Mouse (Mus musculus) kidney, adult 18-20 months (tissue): ENCODE measurements around the gene Tmem237.

Source experiments
- DNase-seq: peaks from one replicate; pipeline ENCODE4 v3.0.0; 2021

Gene Tmem237

DNA sequence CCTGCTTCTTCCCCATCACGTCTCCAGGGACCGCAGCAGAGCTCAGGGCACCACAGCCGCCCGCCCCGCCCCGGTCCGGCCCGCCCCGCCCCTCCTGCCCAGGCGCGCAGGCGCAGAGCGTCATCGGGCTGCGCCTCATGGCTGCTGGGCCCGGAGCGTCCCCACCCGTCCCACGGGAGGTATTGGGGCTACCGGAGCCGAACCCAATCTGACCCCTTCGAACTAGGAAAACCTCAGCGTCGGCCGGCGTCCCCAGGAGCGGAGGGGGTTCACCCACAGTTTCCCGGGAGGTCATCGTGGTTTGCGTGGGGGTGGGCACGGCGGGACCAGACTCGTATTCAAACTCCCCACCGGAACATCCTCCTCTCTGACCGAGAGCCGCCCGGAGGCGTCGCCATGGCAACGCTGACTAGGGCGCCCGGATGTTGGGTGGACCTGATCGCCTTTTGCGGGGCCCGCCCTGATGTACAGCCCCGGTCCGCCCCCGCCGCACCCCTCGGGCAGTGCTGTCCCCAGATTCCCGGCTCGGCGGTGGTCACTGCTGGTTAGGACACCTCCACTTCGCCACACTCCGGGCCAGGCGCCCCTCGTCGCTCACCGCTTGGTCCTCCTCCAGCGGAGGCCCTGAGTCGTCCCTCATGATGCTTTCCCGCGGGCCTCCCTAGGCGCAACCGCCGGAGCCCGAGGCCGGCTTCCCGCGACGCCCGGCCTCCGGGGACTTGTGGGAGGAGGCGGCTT, at the start of gene Tmem237:
TSS of gene Tmem237 (minus strand) at position 689 of the 738 bp plus-strand sequence.
- peak; percentile 91 for DNase-seq

DNA sequence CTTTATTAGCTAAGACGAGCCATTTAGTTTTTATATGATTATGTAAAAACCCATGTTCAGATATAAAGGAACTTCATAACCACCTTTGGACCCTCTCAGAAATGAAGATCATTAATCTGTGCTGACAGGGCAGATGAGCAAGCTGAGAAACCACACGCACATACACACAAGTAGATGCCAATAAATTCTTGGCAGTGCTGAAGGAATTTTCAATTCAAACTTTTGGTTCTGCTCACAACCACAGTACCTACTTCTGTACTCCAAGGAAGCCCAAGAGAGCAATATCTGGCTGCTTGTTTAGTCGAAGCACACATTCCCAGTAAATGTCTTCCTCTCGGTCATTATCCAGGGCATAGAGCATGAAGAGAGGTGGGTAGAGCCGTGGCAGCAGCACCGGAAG, 49.4 kb upstream of the Tmem237 start:
- DNase-seq: no peak

DNA sequence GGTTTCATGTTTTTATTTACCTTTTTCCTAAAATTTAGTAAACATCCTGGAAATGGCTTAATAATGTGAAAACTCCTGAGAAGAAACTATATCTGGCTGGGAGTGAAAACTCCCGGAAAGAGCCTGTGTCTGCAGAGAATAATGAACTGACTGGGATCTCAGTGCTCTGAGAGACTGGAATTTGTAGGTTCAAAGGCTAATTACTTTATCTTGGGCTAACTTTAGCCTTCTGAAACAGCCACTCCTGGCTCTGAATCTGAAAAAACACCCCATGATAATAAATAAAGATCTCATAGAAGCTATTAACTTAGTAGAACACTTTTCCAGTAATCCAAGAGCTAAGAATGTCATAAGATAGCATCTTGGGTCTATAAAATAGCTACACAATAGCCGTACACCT, 48.3 kb upstream of the Tmem237 start:
- DNase-seq: no peak

DNA sequence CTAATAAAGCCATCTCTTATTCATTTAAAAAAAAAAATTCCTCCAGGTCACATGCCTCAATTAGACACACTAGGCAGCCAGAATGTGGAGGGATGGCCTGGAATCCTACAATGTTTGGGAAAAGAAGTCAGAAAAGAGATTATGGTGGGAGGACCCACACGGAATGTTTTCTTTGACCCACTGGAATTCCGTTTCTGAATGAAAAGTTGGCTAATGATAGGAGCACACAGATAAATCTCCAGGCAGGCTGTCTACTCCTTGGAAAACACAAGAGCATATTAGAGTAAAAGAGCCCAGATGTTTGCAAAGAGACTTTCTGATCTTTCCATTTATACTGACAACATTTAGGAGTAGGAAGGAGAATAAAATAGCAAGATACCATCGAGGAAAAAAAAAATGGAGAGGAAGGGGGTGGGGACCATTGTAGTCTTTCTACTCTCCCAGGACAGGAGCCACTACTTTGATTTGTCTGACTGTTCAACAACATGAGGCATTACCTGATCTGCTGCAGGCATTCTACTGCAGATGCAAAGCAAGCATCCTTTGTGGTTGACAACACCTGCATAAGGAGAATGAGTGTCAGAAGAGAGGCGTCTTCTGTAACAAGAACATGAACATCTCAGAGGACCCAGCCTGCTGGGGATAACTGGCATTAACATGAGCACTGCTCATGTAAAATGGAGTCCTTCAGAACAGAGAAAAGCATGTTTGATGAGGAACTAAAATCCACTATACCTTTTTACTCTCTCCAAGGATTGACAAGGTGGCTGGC, 47.6 kb upstream of the Tmem237 start:
- no peak for DNase-seq

DNA sequence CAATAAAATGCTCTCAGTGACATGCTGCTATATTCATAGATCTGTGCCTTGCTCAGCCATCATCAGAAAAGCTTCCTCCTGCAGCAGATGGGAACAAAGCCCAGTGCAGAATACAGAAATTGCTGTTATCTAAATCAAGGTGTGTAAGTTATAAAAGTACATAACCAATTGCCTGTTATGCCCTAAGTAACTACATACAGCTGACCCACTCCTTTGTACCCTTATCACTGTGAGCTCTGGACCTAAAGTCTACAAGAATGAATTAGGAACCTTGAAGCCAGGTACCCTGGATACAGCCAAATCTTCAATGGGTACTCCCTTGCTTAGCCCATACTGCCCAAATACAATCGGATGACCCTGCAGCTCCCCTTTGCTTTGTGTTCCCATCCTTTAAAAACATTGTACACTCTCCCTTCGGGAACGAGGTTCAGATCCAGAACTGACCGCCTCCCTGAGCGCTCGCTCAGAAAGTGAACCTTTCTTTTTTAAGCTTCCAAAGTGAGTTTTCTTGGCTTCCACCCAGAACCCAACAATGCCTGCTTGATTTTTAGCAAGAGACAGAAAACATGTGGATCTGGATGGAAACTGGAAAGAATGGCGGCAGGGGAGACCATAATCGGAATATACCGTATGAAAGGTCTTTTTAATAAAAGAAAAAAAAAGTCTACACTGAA, 46.2 kb upstream of the Tmem237 start:
- DNase-seq: no peak

DNA sequence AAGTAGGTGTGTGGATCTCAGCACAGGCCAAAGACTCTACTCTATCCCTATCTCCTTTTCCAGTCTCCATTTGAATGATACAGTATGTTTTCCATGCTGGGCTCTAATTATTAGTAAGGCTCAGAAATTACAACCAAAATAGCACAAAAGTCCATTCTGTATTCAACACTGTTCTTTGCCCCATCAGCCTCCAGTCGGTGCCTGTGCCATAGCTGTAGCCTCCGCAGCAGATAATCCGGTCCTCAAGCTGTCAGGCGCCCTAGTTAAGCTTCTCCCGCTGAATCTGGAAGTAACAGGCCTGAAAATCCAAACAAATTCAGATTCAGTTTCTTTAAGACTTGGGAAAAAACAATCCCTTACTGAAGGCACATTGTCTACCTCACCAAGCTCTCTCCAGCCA, 43.7 kb upstream of the Tmem237 start:
- no peak for DNase-seq

DNA sequence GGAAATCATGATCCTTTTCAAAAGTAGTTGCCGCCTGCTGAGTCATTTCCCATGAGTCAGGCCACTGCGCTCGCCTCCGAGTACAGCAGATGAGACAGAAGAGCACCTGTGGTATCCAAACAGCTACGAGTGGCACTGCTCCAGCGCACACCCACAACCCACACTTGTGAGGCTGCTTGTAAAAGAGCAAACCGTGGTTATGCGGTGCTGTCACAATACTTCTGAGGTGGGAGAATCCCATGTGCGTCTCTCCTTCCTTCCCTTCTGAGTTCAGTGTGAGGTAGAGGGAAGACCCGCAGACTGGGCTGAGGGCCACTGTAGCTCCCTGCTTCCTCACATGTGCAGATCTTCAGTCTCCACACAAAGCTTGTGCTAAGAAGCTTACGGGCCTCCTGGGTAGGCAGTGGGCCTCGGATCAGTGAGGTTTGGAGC, 42.8 kb upstream of the Tmem237 start, which contains the start of gene Mpp4:
TSS of gene Mpp4 (minus strand) at position 360 of the 432 bp plus-strand sequence.
- no peak for DNase-seq

DNA sequence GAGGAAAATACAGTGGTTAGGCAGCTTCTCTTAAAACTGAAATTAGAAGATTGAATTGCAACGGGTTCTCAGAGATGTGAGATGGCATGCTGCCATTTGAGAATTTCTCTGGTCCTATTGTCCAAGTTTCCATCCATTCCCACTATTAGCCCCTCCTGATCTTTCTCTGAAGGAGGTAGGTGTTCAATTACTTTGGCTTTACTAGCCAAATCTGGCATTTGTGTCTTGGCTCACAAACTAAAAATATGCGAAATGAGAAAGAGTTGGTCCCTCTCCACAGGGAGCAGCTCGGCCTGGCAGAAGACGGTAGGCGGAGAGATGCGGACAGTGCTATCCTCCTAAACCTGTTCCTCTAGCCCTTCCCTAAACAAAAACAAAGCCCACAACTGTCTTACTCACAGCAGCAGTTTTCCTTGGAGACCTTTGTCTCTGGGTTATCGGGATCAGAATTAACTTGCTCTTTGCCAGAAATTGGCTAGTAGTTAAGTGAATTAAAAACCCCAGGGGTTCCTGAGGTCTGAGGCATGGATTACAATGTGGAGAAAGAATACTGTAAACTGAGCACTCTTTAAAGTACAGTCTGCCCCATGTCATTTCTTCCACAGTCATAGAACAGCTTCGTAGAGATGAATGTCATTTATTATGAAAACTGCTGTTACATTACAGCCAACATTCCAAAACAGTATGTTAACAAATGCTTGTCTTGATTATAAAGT, 42.3 kb upstream of the Tmem237 start:
- no peak for DNase-seq

DNA sequence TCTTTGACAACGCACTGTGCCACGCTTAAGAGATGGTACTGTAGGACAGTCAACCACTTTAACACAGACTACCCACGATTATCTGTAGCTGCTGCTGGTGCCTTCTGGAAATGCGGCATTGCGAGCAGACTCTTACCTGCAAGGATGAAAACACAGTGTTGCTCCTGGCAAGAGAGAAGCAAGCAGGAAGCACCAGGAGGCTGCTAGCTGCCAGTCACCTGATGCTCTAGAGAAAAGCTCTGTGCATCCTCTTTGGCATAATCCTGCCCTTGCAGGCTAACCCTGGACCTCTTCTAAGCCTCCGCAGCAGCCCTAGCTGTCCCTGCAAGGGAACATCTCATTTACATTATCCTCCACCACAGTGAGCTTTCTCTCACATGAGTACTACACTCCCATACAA, 41.2 kb upstream of the Tmem237 start:
- no peak for DNase-seq

DNA sequence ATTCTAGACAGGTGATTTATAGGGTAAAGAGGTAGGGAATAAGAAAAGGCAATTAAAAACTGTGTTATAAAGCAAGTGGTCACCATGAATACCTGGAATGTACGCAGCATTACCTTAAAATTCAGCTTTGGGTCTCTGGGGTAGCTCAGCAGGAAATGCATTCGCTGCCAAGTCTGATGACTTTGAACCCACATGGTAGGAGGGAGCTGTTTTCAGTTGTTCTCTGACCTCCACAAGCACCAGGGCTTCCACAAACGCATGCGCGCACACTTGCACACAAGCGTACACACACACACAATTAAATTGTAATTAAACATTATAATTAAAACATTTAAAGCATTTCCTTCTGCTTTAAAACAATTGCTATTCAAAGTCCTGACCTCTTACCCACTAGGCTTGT, 40.7 kb upstream of the Tmem237 start:
- peak; percentile 35 for DNase-seq

DNA sequence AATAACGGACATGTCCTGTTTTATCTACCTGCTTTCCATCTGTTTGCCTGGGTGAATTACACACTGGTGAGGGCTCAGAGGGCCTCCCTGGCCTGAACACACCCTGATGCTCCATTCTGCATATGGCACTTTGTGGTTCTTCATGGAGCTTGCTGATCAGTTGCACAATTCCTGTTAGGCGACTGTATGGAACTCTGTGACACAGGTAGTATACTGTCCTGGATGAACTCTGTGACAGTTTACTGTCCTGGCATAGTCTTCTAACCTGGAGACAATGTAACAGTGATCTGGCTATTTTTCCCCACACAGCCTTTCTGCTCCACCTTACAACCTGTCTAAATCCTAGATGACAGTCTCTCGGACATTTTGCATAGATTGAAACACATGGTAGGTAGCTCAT, 38.9 kb upstream of the Tmem237 start:
- no peak for DNase-seq

DNA sequence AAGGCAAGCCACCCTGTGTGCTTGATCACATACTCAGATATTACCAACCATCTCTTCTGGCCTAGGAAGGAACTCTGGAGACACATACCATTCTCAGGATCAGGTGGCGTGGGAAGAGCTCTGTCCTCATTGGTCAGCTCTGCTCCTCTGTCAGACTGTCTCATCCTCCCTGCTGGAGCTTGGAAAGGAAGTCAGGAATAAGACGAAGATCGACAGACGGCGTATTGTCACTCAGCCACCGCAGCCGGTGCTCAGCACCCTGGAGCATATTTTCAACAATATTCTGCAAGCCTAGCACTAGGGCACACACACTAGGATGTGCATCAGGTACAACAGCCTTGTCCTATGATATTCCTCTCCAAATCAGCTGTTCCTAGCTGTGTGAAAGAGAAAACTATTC, 38.3 kb upstream of the Tmem237 start:
- DNase-seq: no peak

DNA sequence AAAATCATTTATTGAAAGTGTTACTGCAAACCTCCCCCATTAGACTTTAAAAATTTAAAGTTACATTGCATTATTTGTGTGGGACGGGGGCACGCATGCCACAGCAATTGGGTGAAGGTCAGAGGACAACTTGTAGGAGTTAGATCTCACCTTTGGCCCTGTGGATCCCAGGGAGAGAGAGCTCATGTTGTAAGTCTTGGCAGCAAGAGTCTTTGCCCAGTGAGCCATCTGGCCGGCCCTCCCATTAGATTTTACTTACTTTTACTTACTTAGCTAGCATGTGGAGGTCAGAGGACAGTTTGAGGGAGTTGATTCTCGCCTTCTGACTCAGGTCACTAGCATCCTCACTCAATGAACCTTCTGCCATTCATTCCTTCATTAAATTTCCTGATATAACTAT, 37.6 kb upstream of the Tmem237 start:
- no peak for DNase-seq

DNA sequence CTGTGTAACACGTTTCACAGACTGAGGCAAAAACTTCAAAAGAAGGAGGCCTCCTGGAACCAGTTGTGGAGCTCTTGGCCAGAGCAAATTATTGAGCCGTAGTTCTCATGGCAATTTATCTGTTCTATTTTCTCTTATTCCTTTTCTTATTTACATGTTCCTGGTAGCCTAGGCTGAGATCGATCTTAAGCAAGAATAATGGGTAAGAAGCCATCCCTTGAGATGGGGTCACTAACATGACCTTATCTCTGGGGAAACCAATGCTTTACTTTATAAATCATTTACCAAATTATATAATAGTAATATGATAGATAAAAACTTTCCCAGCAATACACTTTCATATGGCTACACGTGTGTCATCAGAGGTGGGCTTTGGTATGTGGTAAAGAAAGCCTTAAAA, 32.1 kb upstream of the Tmem237 start:
- DNase-seq: no peak

DNA sequence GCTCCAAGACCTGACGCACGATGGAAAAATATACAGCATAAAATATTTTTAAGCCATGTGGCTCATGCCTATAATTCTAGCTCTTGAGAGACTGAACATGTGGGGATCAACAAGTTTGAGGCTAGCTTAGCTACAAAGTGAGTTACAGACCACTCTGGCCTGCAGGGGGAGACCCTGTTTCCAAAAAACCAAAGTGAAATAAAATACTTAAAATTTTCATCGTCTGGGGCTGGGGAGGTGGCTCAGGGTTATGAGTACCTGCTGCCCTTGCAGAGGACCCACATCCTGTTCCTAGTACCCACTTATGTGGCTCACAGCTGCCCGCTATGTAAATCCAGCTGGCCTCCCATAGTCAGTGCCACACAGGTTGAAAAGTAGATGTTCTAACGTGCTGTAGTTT, 30.3 kb upstream of the Tmem237 start:
- no peak for DNase-seq

DNA sequence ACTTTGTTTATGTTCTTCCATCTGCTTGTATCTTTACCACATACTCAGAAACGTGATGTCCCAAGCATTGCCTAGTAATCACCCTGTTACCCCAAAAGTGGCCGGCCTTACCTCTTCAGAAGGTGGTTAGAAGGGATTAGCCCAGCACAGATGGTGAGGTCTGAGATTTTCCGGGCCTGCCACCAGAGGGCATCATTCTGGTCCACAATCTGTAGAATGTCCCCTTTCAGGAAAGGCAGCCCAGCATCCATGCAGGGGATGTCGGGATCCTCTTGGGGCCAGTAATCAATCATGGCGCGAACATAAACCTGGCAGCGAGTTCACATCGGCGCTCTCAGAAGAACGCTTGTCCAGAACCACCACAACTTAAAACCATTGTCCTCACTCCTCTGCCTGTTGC, 24.3 kb upstream of the Tmem237 start:
- DNase-seq: peak; percentile 60

DNA sequence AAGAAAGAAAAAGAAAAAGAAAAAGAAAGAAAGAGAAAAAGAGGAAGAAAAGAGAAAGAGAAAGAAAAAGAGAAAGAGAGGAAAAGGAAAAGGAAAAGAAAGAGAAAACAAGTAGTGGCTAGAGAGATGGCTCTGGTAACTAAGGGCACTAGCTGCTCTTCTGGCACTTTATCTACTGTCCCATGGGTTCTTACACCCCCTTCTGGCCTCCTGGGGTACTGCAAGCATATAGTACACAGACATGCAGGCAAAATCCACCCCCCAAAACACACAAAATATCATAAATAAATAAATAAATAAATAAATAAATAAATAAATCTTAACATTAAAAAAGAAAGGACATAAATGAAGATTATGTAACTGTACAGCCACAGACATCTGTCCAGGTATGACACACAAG, 22.6 kb upstream of the Tmem237 start:
- peak; percentile 82 for DNase-seq

DNA sequence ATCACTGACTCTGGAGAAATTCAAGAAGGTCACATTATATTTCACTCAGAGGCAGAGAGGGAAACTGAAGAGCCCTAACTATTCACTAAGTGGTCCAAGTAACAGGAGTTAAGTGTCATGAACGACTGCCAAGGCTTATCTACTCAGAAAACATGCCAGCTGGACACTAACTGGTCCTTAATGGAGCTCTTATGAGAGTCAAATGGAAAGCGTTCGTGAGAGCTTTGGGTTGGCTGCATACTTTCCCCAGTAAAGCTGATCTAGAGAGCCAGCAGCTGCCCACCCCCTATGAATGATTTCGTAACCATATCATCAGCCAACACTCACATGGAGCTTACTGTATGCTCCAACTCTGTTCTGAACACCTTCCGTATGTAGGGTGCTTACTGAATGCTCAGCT, 14.2 kb upstream of the Tmem237 start:
- DNase-seq: no peak

DNA sequence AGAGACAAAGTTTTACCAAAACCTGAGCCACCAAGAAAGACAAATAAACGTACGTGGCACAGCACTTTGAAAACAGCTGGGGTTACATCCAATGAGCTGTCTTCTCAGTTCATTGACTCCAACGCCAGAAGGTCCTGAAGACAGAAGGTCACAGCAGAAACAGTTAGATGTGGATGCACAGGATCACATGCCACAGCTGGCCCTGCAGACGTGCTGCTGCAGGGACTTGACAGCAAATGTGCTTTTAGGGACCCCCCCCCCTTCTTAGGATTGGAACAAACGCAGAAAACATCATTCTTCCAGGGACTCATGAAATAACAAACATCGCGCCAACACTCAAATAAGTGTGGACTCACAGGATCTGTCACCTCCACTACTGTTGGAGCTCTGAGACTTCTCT, 8.7 kb upstream of the Tmem237 start:
- DNase-seq: no peak

DNA sequence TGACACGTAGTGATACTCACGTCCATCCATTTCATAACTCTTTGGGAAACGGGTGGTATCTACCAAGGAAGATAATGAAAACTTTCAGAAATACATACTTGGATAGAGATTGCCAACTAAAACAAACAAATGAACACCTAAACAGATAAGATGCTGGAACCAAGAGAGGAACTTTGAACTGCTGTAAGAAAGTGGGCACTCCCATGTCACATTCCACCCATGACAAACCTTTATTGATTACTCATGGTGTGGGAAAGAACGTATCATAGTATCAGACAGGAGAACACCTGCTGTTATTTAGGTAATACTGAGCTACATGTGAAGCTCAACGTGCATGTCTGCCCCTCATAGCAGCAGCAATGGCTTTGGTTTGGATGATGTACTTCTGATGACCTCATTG, 5.3 kb upstream of the Tmem237 start:
- no peak for DNase-seq

DNA sequence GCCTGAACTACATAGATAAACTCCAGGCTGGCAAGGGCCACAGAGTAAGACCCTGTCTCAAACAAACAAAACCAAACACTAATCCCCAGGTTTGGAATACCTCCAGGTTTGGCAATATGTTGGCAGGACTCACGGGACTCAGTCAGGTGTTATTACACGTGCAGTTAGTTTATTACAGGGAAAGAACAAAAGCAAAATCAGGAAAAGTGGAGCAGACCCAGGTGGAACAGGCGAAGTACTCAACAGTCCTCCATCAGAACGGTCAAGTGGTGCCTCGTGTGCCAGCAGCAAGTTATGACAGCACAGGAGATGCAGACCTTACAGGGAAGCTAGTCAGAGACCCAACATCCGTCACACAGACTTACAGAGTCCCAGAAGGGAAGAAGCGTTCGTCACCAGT, 9.7 kb downstream of the Tmem237 start:
- peak; percentile 36 for DNase-seq

DNA sequence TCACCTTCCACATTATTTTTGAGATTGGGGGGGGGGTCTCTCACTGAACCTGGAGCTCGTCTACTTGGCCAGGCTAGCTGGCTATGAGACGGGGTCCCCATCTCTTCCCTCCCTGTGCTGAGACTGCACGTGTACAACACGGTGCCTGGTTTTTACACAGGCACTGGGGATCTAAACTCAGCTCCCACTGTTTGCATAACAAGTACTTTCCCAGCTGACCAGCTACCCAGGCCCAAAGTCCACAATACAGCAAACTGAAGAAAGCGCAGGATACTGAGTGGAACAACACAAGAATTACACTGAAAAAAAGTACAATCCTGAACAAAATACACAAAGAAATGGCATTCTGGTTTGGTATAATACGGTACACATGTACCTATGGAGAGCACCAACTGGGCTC, 18.1 kb downstream of the Tmem237 start:
- peak; percentile 37 for DNase-seq

DNA sequence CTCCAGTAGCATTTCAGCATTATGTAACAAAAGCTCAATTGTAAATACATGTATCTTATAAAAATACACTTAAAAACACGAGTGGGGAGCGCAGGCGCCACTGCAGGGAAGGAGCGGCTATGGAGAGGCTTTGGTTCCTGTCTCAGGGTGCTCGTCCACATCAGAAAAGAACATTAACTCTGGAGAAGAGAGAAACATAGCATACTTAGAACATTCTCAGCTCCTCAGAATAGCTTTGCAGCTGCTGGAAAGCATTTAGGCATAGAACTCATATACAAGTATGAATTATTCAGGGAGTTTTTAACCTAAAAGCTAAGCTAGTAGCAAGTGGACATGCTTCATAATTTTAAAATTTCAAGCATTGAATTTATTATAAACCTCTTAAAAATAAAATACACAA, 19.2 kb downstream of the Tmem237 start:
- no peak for DNase-seq
